8 mouse cellular contexts compared by ENCODE assay signal in genomic region chr1:172619235-172619634, GRCm38 (mm10). TPM values are rescaled to one million over a fixed set of nuclear protein-coding genes. Genes with fewer than 3 reads are reported as not detected.
DNase-seq lines count a peak whose midpoint lies in the region; ATAC-seq and TF ChIP-seq lines count a peak whose summit lies in the region.

No protein-coding gene starts in this region.

- no peak overlapping the region for H3K4me2 ChIP-seq in intestine, embryonic 14.5 days (ENCODE audit: low read length)
- H3K4me2 ChIP-seq in intestine, embryonic 16.5 days (ENCODE audit: low read depth, low read length) = no peak overlapping the region

- DNase-seq in intestine, embryonic 14.5 days (ENCODE audit: low spot score) = peak; percentile 81
- peak; percentile 44 for DNase-seq in adipocyte (ENCODE audit: low spot score)
- peak; percentile 76 to 84 for DNase-seq in heart, postnatal 10 days
- DNase-seq in left cerebral cortex, adult 8-10 months (ENCODE audit: low spot score in 2 of 2) = peak; percentile 22 to 63
- DNase-seq in naive thymus-derived CD4-positive, alpha-beta T cell, adult 2 months (ENCODE audit: low read depth) = peak; percentile 75

- no peak for ATAC-seq in intestine, embryonic 14.5 days (replicated peaks; ENCODE audit: low FRiP score, low TSS enrichment, low read depth)
- ATAC-seq in intestine, embryonic 16.5 days = no peak

- H3K4me3 ChIP-seq in intestine, embryonic 14.5 days (ENCODE audit: low read depth, low read length) = no peak overlapping the region
- H3K4me3 ChIP-seq in intestine, embryonic 16.5 days (ENCODE audit: low read length) = no peak overlapping the region
- H3K4me3 ChIP-seq in cortical plate, adult 2 months (ENCODE audit: insufficient read depth, low read length) = no peak overlapping the region
- no peak overlapping the region for H3K4me3 ChIP-seq in testis, adult 2 months (ENCODE audit: control insufficient read depth, low read depth, low read length)

- H3K27me3 ChIP-seq in intestine, embryonic 14.5 days (replicated peaks; ENCODE audit: control insufficient read depth, insufficient read depth, low read length) = no peaks in the 10 kb centered on the region
- no peaks in the 10 kb centered on the region for H3K27me3 ChIP-seq in intestine, embryonic 16.5 days (replicated peaks; ENCODE audit: control insufficient read depth, insufficient read depth, low read length)
- H3K27me3 ChIP-seq in testis, adult 2 months (ENCODE audit: control insufficient read depth, insufficient read depth, low read length) = peaks cover 2% of the 10 kb centered on the region; the same call in 1 of the 2 replicates

- intact Hi-C loops in heart, postnatal 10 days (cut with DNase I) = loop anchor here (1.0 to 5.0 kb wide), 2 partner anchors 14 to 207 kb away; no protein-coding TSS in a partner anchor

- H3K27ac ChIP-seq in intestine, embryonic 14.5 days (ENCODE audit: low read depth) = no peak overlapping the region
- no peak overlapping the region for H3K27ac ChIP-seq in intestine, embryonic 16.5 days (ENCODE audit: low read length)
- no peak overlapping the region for H3K27ac ChIP-seq in cortical plate, adult 2 months (ENCODE audit: insufficient read depth, low read length)
- H3K27ac ChIP-seq in testis, adult 2 months (ENCODE audit: control insufficient read depth, insufficient read depth, low read depth, low read length) = no peak overlapping the region

- no peak overlapping the region for H3K9ac ChIP-seq in intestine, embryonic 14.5 days (ENCODE audit: low read length)
- H3K9ac ChIP-seq in intestine, embryonic 16.5 days (ENCODE audit: low read depth, low read length) = no peak overlapping the region

- no peaks in the 10 kb centered on the region for H3K36me3 ChIP-seq in intestine, embryonic 14.5 days (ENCODE audit: control insufficient read depth, insufficient read depth, low read length)
- H3K36me3 ChIP-seq in intestine, embryonic 16.5 days (ENCODE audit: control insufficient read depth, insufficient read depth, low read length) = no peaks in the 10 kb centered on the region
- no peaks in the 10 kb centered on the region for H3K36me3 ChIP-seq in testis, adult 2 months (ENCODE audit: control insufficient read depth, insufficient read depth, low read length)

- WGBS in intestine, embryonic 14.5 days = 20% methylated on average over 7 of the region's 7 CpGs
- 18% methylated on average over 7 of the region's 7 CpGs for whole genome bisulfite sequencing in intestine, embryonic 16.5 days

- no peaks in the 10 kb centered on the region for H3K9me3 ChIP-seq in intestine, embryonic 14.5 days (ENCODE audit: control insufficient read depth, low read length)
- no peaks in the 10 kb centered on the region for H3K9me3 ChIP-seq in intestine, embryonic 16.5 days (ENCODE audit: control insufficient read depth, low read length)

- TF ChIP-seq POLR2A in cortical plate, adult 2 months (IDR thresholded peaks at IDR 0.05; ENCODE audit: extremely low read depth, insufficient read depth, low read length) = no peak
- TF ChIP-seq POLR2A in testis, adult 2 months (IDR thresholded peaks at IDR 0.05; ENCODE audit: control insufficient read depth, low read depth, low read length) = no peak

- TF ChIP-seq CTCF in cortical plate, adult 2 months (IDR thresholded peaks at IDR 0.05; ENCODE audit: extremely low read depth, insufficient read depth, low read length) = peak; percentile 67
- TF ChIP-seq CTCF in testis, adult 2 months (IDR thresholded peaks at IDR 0.05; ENCODE audit: control insufficient read depth, insufficient read depth, insufficient replicate concordance, low read depth, low read length) = peak; percentile 97

- 0 out of 2 replicates have a peak, but pooled peaks cover 5% of the 10 kb centered on the region for H3K4me1 ChIP-seq in intestine, embryonic 14.5 days (replicated peaks; ENCODE audit: control insufficient read depth, insufficient read depth, low read length)
- peaks cover 5% of the 10 kb centered on the region; the same call in 1 of the 2 replicates for H3K4me1 ChIP-seq in intestine, embryonic 16.5 days (ENCODE audit: control insufficient read depth, insufficient read depth, low read length)
- H3K4me1 ChIP-seq in cortical plate, adult 2 months (ENCODE audit: control insufficient read depth, insufficient read depth, low read length) = no peaks in the 10 kb centered on the region
- H3K4me1 ChIP-seq in testis, adult 2 months (ENCODE audit: control insufficient read depth, insufficient read depth, low read length) = peaks cover 6% of the 10 kb centered on the region; the same call in 1 of the 2 replicates

RNA-seq across cellular contexts. Expression of gene Dusp23, which starts 13.5 kb away (rescaled TPM):
- polyA plus RNA-seq in intestine, embryonic 14.5 days (2014; fragmentation: Nextera tagmentation; extraction: Ambion mirVana) = 9.7 and 11.8 TPM in 2 replicates
- polyA plus RNA-seq in intestine, embryonic 16.5 days (2015; fragmentation: Nextera tagmentation; extraction: Ambion mirVana) = 14.1 and 15.8 TPM in 2 replicates
- polyA plus RNA-seq in cortical plate, adult 2 months (2012; rRNA removed) = 11.6 and 12.0 TPM in 2 replicates
- total RNA-seq in heart, postnatal 10 days (2021) = 1 to 10 TPM; 6.3 to 6.8 TPM
- total RNA-seq in left cerebral cortex, adult 8-10 months (2022) = 1 to 10 TPM; 4.3 to 6.3 (median 5.5) TPM
- polyA plus RNA-seq in testis, adult 2 months (2012; rRNA removed) = 5.8 and 6.1 TPM in 2 replicates

RNA-seq across cellular contexts. Expression of gene Fcrl6, which starts 16.9 kb away (rescaled TPM):
- polyA plus RNA-seq in intestine, embryonic 14.5 days (2014; fragmentation: Nextera tagmentation; extraction: Ambion mirVana) = not detected in 2 replicates
- not detected in 2 replicates for polyA plus RNA-seq in intestine, embryonic 16.5 days (2015; fragmentation: Nextera tagmentation; extraction: Ambion mirVana)
- polyA plus RNA-seq in cortical plate, adult 2 months (2012; rRNA removed) = 0.11 TPM in 1 of 2 replicates, not detected in the other
- total RNA-seq in heart, postnatal 10 days (2021) = not detected
- not detected for total RNA-seq in left cerebral cortex, adult 8-10 months (2022)
- not detected in 2 replicates for polyA plus RNA-seq in testis, adult 2 months (2012; rRNA removed)

RNA-seq across cellular contexts. Expression of gene Slamf8, which starts 28.9 kb away (rescaled TPM):
- 0.24 and 0.28 TPM in 2 replicates for polyA plus RNA-seq in intestine, embryonic 14.5 days (2014; fragmentation: Nextera tagmentation; extraction: Ambion mirVana)
- polyA plus RNA-seq in intestine, embryonic 16.5 days (2015; fragmentation: Nextera tagmentation; extraction: Ambion mirVana) = 0.64 and 0.66 TPM in 2 replicates
- polyA plus RNA-seq in cortical plate, adult 2 months (2012; rRNA removed) = 0.28 and 0.31 TPM in 2 replicates
- total RNA-seq in heart, postnatal 10 days (2021) = not detected
- total RNA-seq in left cerebral cortex, adult 8-10 months (2022) = under 1 TPM in 2 of 4 experiments, not detected in 2; 0.23 to 0.32 TPM
- 0.06 TPM in 1 of 2 replicates, not detected in the other for polyA plus RNA-seq in testis, adult 2 months (2012; rRNA removed)
